Mouse (Mus musculus): Measurements from ENCODE around the gene Dmgdh.

The Dmgdh gene

GRCm38 (mm10) chr13:93711226-93711625, 37.0 kb downstream of the Dmgdh start:
- DNase-seq: no peak

- DNase-seq: no peak
Observed at GRCm38 (mm10) chr13:93712362-93712761, 38.1 kb downstream of the Dmgdh start.

- DNase-seq: no peak
Observed at GRCm38 (mm10) chr13:93713826-93714225, 39.6 kb downstream of the Dmgdh start.

GRCm38 (mm10) chr13:93717113-93717512, 42.9 kb downstream of the Dmgdh start:
- DNase-seq: peak; percentile 45

- DNase-seq: peak; percentile 90
Observed at GRCm38 (mm10) chr13:93718948-93719347, 44.7 kb downstream of the Dmgdh start.

- no peak for DNase-seq
Observed at GRCm38 (mm10) chr13:93721916-93722315, 47.7 kb downstream of the Dmgdh start.

- DNase-seq: no peak
Observed at GRCm38 (mm10) chr13:93723455-93723854, 49.2 kb downstream of the Dmgdh start.

GRCm38 (mm10) chr13:93724206-93724605, 50.0 kb downstream of the Dmgdh start:
- DNase-seq: peak; percentile 28

GRCm38 (mm10) chr13:93735131-93735636, 61.0 kb downstream of the Dmgdh start:
- DNase-seq: no peak

- peak; percentile 41 for DNase-seq
Observed at GRCm38 (mm10) chr13:93744118-93744517, 69.9 kb downstream of the Dmgdh start.

- peak; percentile 61 for DNase-seq
Observed at GRCm38 (mm10) chr13:93752597-93753400, 78.6 kb downstream of the Dmgdh start.

GRCm38 (mm10) chr13:93755084-93755483, 80.9 kb downstream of the Dmgdh start:
- DNase-seq: no peak

GRCm38 (mm10) chr13:93756674-93757073, 82.4 kb downstream of the Dmgdh start:
- no peak for DNase-seq

GRCm38 (mm10) chr13:93757514-93757913, 83.3 kb downstream of the Dmgdh start:
- DNase-seq: no peak

- peak; percentile 23 for DNase-seq
Observed at GRCm38 (mm10) chr13:93758149-93758898, 84.1 kb downstream of the Dmgdh start.

- DNase-seq: no peak
Observed at GRCm38 (mm10) chr13:93761831-93762230, 87.6 kb downstream of the Dmgdh start.

- no peak for DNase-seq
Observed at GRCm38 (mm10) chr13:93762879-93763278, 88.6 kb downstream of the Dmgdh start.

GRCm38 (mm10) chr13:93764321-93764973, 90.2 kb downstream of the Dmgdh start:
- no peak for DNase-seq

GRCm38 (mm10) chr13:93771031-93771587, 96.9 kb downstream of the Dmgdh start:
- no peak for DNase-seq

GRCm38 (mm10) chr13:93771588-93772278, 97.5 kb downstream of the Dmgdh start, which contains the start of gene Arsb:
Gene Arsb, plus strand, starts transcription at chr13:93771630.
- DNase-seq: peak; percentile 93

GRCm38 (mm10) chr13:93772279-93772636, 98.0 kb downstream of the Dmgdh start:
- no peak for DNase-seq

- no peak for DNase-seq
Observed at GRCm38 (mm10) chr13:93772861-93773260, 98.6 kb downstream of the Dmgdh start.

Data from embryo, embryonic 11 days (tissue).